Mouse (Mus musculus) MEL (cell line): ENCODE data around the gene Ccdc92b. TPM values are rescaled to one million over a fixed set of nuclear protein-coding genes. Genes with fewer than 3 reads are reported as not detected.

Experiments used
- DNase-seq: peaks from one replicate; pipeline ENCODE4 v3.0.0; 2011; ENCODE audit warnings: low read depth, low spot score
- H3K27ac ChIP-seq: 2 replicates; pipeline ENCODE4 v1.5.1; 2012; ENCODE audit warnings: low read depth, mild to moderate bottlenecking, control low read depth, low read length, moderate library complexity; ENCODE audit not compliant: control insufficient read depth
- H3K27me3 ChIP-seq, 2 experiments: fragments of 150-350 bp in 1 of 2; sonication (generic) in 1 of 2; 2 replicates each; pipeline ENCODE4 v1.6.1; 2012; ENCODE audit warnings: low read length in 2 of 2, mild to moderate bottlenecking in 2 of 2, improper control_type of control experiment in 1 of 2, moderate library complexity in 1 of 2; ENCODE audit not compliant: insufficient read depth in 2 of 2, control insufficient read depth in 1 of 2
- H3K36me3 ChIP-seq, 2 experiments: 2 replicates each; pipeline ENCODE4 v1.6.1; 2012 to 2014; ENCODE audit warnings: low read length in 2 of 2, improper control_type of control experiment in 1 of 2, inconsistent platforms in 1 of 2, mild to moderate bottlenecking in 1 of 2; ENCODE audit not compliant: insufficient read depth in 2 of 2, control insufficient read depth in 1 of 2
- H3K4me1 ChIP-seq, 2 experiments: fragments of 150-350 bp in 1 of 2; sonication (generic) in 1 of 2; 2 replicates each; pipeline ENCODE4 v1.6.1; 2012; ENCODE audit warnings: low read length in 2 of 2, improper control_type of control experiment in 1 of 2, mild to moderate bottlenecking in 1 of 2; ENCODE audit not compliant: insufficient read depth in 2 of 2, control insufficient read depth in 1 of 2
- H3K4me3 ChIP-seq, 2 experiments: fragments of 150-350 bp in 1 of 2; sonication (generic) in 1 of 2; 2 replicates each; pipeline ENCODE4 v1.5.1; 2012; ENCODE audit warnings: low read depth in 2 of 2, low read length in 2 of 2, mild to moderate bottlenecking in 2 of 2, moderate library complexity in 2 of 2, control low read depth in 1 of 2, improper control_type of control experiment in 1 of 2; ENCODE audit not compliant: control insufficient read depth in 1 of 2, insufficient read depth in 1 of 2
- H3K79me2 ChIP-seq: 2 replicates; pipeline ENCODE4 v1.6.1; 2012; ENCODE audit warnings: mild to moderate bottlenecking, low read length, moderate library complexity; ENCODE audit not compliant: control insufficient read depth, poor library complexity, insufficient read depth
- H3K9ac ChIP-seq: 2 replicates; pipeline ENCODE4 v1.6.1; 2012; ENCODE audit warnings: low read depth, mild to moderate bottlenecking, control low read depth, low read length, moderate library complexity; ENCODE audit not compliant: control insufficient read depth, poor library complexity, severe bottlenecking
- H3K9me3 ChIP-seq: fragments of 150-350 bp; sonication (generic); replicated peaks from 2 replicates; pipeline ENCODE4 v1.6.1; 2012; ENCODE audit warnings: mild to moderate bottlenecking, low read length, improper control_type of control experiment, moderate library complexity; ENCODE audit not compliant: insufficient read depth
- CTCF ChIP-seq, 3 experiments: IDR thresholded peaks in 2 of 3; conservative IDR thresholded peaks in 1 of 3; 2 replicates each; pipeline ENCODE4 v1.5.1; 2011 to 2012; ENCODE audit warnings: low read length in 3 of 3, low read depth in 2 of 3, mild to moderate bottlenecking in 2 of 3, improper control_type of control experiment in 1 of 3, inconsistent platforms in 1 of 3, mixed read lengths in 1 of 3, moderate library complexity in 1 of 3; ENCODE audit not compliant: control insufficient read depth in 1 of 3, insufficient read depth in 1 of 3, poor library complexity in 1 of 3, severe bottlenecking in 1 of 3
- E2F4 ChIP-seq: IDR thresholded peaks from 2 replicates; pipeline ENCODE4 v1.6.1; 2011; ENCODE audit warnings: low read depth, low read length, improper control_type of control experiment, borderline replicate concordance
- ETS1 ChIP-seq: IDR thresholded peaks from 2 replicates; pipeline ENCODE4 v1.6.1; 2012; ENCODE audit warnings: low read depth, mild to moderate bottlenecking, inconsistent platforms, low read length, improper control_type of control experiment, moderate library complexity
- GABPA ChIP-seq: IDR thresholded peaks from 2 replicates; pipeline ENCODE4 v1.6.1; 2012; ENCODE audit warnings: low read depth, mild to moderate bottlenecking, inconsistent platforms, low read length, improper control_type of control experiment, moderate library complexity
- GATA1 ChIP-seq: IDR thresholded peaks from 2 replicates; pipeline ENCODE4 v1.6.1; 2011; ENCODE audit warnings: low read depth, low read length, improper control_type of control experiment
- HCFC1 ChIP-seq: IDR thresholded peaks from 2 replicates; pipeline ENCODE4 v1.6.1; 2012; ENCODE audit warnings: low read depth, mild to moderate bottlenecking, inconsistent platforms, low read length, improper control_type of control experiment, moderate library complexity
- JUND ChIP-seq: IDR thresholded peaks from 2 replicates; pipeline ENCODE4 v1.6.1; 2011; ENCODE audit warnings: low read depth, mild to moderate bottlenecking, improper control_type of control experiment, low read length
- KAT2A ChIP-seq: conservative IDR thresholded peaks from 2 replicates; pipeline ENCODE4 v1.6.1; 2012; ENCODE audit warnings: low read depth, low read length, improper control_type of control experiment, inconsistent platforms
- MAZ ChIP-seq: IDR thresholded peaks from 2 replicates; pipeline ENCODE4 v1.6.1; 2012; ENCODE audit warnings: low read depth, mild to moderate bottlenecking, inconsistent platforms, low read length, improper control_type of control experiment
- MXI1 ChIP-seq: IDR thresholded peaks from 2 replicates; pipeline ENCODE4 v1.6.1; 2011; ENCODE audit warnings: mild to moderate bottlenecking, low read depth, low read length, improper control_type of control experiment
- NELFE ChIP-seq: IDR thresholded peaks from 2 replicates; pipeline ENCODE4 v1.6.1; 2011; ENCODE audit warnings: low read depth, low read length, improper control_type of control experiment
- POLR2A ChIP-seq, 2 experiments: IDR thresholded peaks; 2 replicates each; pipeline ENCODE4 v1.6.1; 2011 to 2012; ENCODE audit warnings: low read length in 2 of 2, mild to moderate bottlenecking in 2 of 2, control low read depth in 1 of 2, improper control_type of control experiment in 1 of 2, low read depth in 1 of 2, moderate library complexity in 1 of 2; ENCODE audit not compliant: control insufficient read depth in 1 of 2, insufficient read depth in 1 of 2, poor library complexity in 1 of 2
- POLR2AphosphoS2 ChIP-seq: IDR thresholded peaks from 2 replicates; pipeline ENCODE4 v1.6.1; 2011; ENCODE audit warnings: low read length, improper control_type of control experiment
- POLR2AphosphoS5 ChIP-seq: IDR thresholded peaks from 2 replicates; pipeline ENCODE4 v1.6.1; 2012; ENCODE audit warnings: low read depth, borderline replicate concordance, mild to moderate bottlenecking, inconsistent platforms, low read length, moderate library complexity, mixed read lengths
- RAD21 ChIP-seq: IDR thresholded peaks from 2 replicates; pipeline ENCODE4 v1.6.1; 2011; ENCODE audit warnings: mild to moderate bottlenecking, low read depth, low read length, improper control_type of control experiment
- RCOR1 ChIP-seq: IDR thresholded peaks from 2 replicates; pipeline ENCODE4 v1.6.1; 2012; ENCODE audit warnings: low read depth, mild to moderate bottlenecking, inconsistent platforms, low read length, improper control_type of control experiment
- TAL1 ChIP-seq: IDR thresholded peaks from 2 replicates; pipeline ENCODE4 v1.6.1; 2012; ENCODE audit warnings: mild to moderate bottlenecking, inconsistent platforms, low read length, moderate library complexity, mixed read lengths
- TBP ChIP-seq: IDR thresholded peaks from 2 replicates; pipeline ENCODE4 v1.8.0; 2011; ENCODE audit warnings: low read depth, low read length, improper control_type of control experiment
- USF1 ChIP-seq: IDR thresholded peaks from 2 replicates; pipeline ENCODE4 v1.6.1; 2014; ENCODE audit warnings: low read depth, mild to moderate bottlenecking, inconsistent platforms, low read length, improper control_type of control experiment, moderate library complexity
- USF2 ChIP-seq, 2 experiments: IDR thresholded peaks; 2 replicates each; pipeline ENCODE4 v1.6.1; 2011 to 2012; ENCODE audit warnings: improper control_type of control experiment in 2 of 2, low read length in 2 of 2, borderline replicate concordance in 1 of 2, inconsistent platforms in 1 of 2, low read depth in 1 of 2, mild to moderate bottlenecking in 1 of 2; ENCODE audit not compliant: insufficient read depth in 1 of 2
- ZKSCAN1 ChIP-seq: IDR thresholded peaks from 2 replicates; pipeline ENCODE4 v1.6.1; 2012; ENCODE audit warnings: low read depth, mild to moderate bottlenecking, inconsistent platforms, low read length, improper control_type of control experiment, moderate library complexity
- polyA plus RNA-seq, 2 experiments: library from polyadenylated mRNA; stranded (reverse) in 1 of 2; unstranded in 1 of 2; fragments of >175 nt in 1 of 2; fragments of >200 nt in 1 of 2; gene quantifications; 2 replicates each; pipeline versions ENCODE4 v1.2.1 to v1.2.4; 2012; ENCODE audit warnings: low replicate concordance in 2 of 2, low read depth in 1 of 2; ENCODE audit not compliant: insufficient read length in 2 of 2, insufficient read depth in 1 of 2, missing spikeins in 1 of 2
- total RNA-seq: library from RNA; depleted of rRNA; stranded (reverse); fragments of 300-350 nt; gene quantifications from 2 replicates; pipeline ENCODE4 v1.2.3, GENCODE M21; 2012; rRNA removed

Ccdc92b gene
- total and polyA plus RNA-seq, 3 experiments = 0.12 to 1.3 TPM; not detected in 1

GRCm38 (mm10) chr11:74674713-74675112 lies 55.3 kb downstream of the Ccdc92b start:
- Histone ChIP-seq H3K36me3 (peaks cover 0 to 31% of the 10 kb centered on the region in 2 experiments; a peak in 3 of 4 replicates), H3K27me3 (no peaks in the 10 kb centered on the region)
- TF ChIP-seq RAD21 (no peak), POLR2AphosphoS5 (0 out of 2 replicates have a peak, but pooled peaks have one; percentile 6), ETS1 (no peak), TAL1 (no peak), KAT2A (no peak), E2F4 (no peak), HCFC1 (no peak), GATA1 (no peak), GABPA (no peak), USF1 (no peak), POLR2A (IDR thresholded peaks at IDR 0.05; ENCODE audit: control insufficient read depth in 1 of 2, insufficient read depth in 1 of 2, low read depth in 1 of 2, low read length in 2 of 2, poor library complexity in 1 of 2) (no peak; a peak in 1 of 4 replicates), POLR2AphosphoS2 (peak; percentile 25; the same call in 1 of the 2 replicates), MXI1 (no peak)
- TF ChIP-seq, all 39 proteins: peak for 2
- peaks cover 0 to 3% of the 10 kb centered on the region in 2 experiments; a peak in 1 of 4 replicates for H3K4me1 ChIP-seq
- H3K79me2 ChIP-seq = no peaks in the 10 kb centered on the region
- H3K9ac ChIP-seq = no peak overlapping the region
- H3K9me3 ChIP-seq = no peaks in the 10 kb centered on the region
- H3K27ac ChIP-seq = no peak overlapping the region
- no peak overlapping the region for H3K4me3 ChIP-seq
- DNase-seq = no peak

GRCm38 (mm10) chr11:74675156-74675555 lies 55.8 kb downstream of the Ccdc92b start:
- no peak overlapping the region for H3K9ac ChIP-seq
- H3K79me2 ChIP-seq = no peaks in the 10 kb centered on the region
- H3K27ac ChIP-seq = no peak overlapping the region
- H3K4me3 ChIP-seq = no peak overlapping the region
- H3K9me3 ChIP-seq = no peaks in the 10 kb centered on the region
- peaks cover 0 to 3% of the 10 kb centered on the region in 2 experiments; a peak in 1 of 4 replicates for H3K4me1 ChIP-seq
- peaks cover 0 to 32% of the 10 kb centered on the region in 2 experiments; a peak in 3 of 4 replicates for H3K36me3 ChIP-seq
- no peaks in the 10 kb centered on the region for H3K27me3 ChIP-seq
- TF ChIP-seq TBP (no peak), CTCF (IDR thresholded peaks at IDR 0.05 in 2 of 3, conservative IDR thresholded peaks at IDR 0.05 in 1 of 3; ENCODE audit: control insufficient read depth in 1 of 3, insufficient read depth in 1 of 3, low read depth in 2 of 3, low read length in 3 of 3, poor library complexity in 1 of 3, severe bottlenecking in 1 of 3) (no peak), USF2 (IDR thresholded peaks at IDR 0.05; ENCODE audit: borderline replicate concordance in 1 of 2, insufficient read depth in 1 of 2, low read depth in 1 of 2, low read length in 2 of 2) (no peak), MAZ (no peak), POLR2A (IDR thresholded peaks at IDR 0.05; ENCODE audit: control insufficient read depth in 1 of 2, insufficient read depth in 1 of 2, low read depth in 1 of 2, low read length in 2 of 2, poor library complexity in 1 of 2) (0 out of 4 replicates have a peak, but pooled peaks of 1 of the 2 experiments have one; percentile 20), NELFE (no peak), POLR2AphosphoS2 (peak; percentile 4; the same call in 1 of the 2 replicates), GABPA (no peak), HCFC1 (no peak), JUND (no peak), POLR2AphosphoS5 (0 out of 2 replicates have a peak, but pooled peaks have one; percentile 9), RCOR1 (no peak), ZKSCAN1 (no peak)
- DNase-seq = no peak

Other genes with a start within 250 kb of the Ccdc92b start
- 10.1 and 13.2 TPM in 2 replicates for gene Rap1gap2, start 8.7 kb upstream of the Ccdc92b start, total RNA-seq
- gene Rap1gap2, start 8.7 kb upstream of the Ccdc92b start, polyA plus RNA-seq = 1 to 10 TPM in 1 of 2 experiments, not detected in 1; 5.8 TPM
- 107 and 115 TPM in 2 replicates for gene Cluh, start 29.9 kb downstream of the Ccdc92b start, total RNA-seq
- gene Cluh, start 29.9 kb downstream of the Ccdc92b start, polyA plus RNA-seq = 100 to 1,000 TPM in 1 of 2 experiments, 10 to 100 TPM in 1; 53.8 to 135 TPM
- 65.8 and 67.4 TPM in 2 replicates for gene Pafah1b1, start 105.1 kb downstream of the Ccdc92b start, total RNA-seq
- 10 to 100 TPM in 1 of 2 experiments, not detected in 1; 54.5 TPM for gene Pafah1b1, start 105.1 kb downstream of the Ccdc92b start, polyA plus RNA-seq
- 110 and 116 TPM in 2 replicates for gene Mettl16, start 151.2 kb downstream of the Ccdc92b start, total RNA-seq
- 10 to 100 TPM in 1 of 2 experiments, not detected in 1; 76.3 TPM for gene Mettl16, start 151.2 kb downstream of the Ccdc92b start, polyA plus RNA-seq
- gene Mnt, start 211.3 kb downstream of the Ccdc92b start, total RNA-seq = 5.8 and 7.7 TPM in 2 replicates
- gene Mnt, start 211.3 kb downstream of the Ccdc92b start, polyA plus RNA-seq = 10 to 100 TPM in 1 of 2 experiments, not detected in 1; 37.3 TPM